Mouse (Mus musculus) neural tube, embryonic 15.5 days (tissue): Measurements from ENCODE around the gene Nde1. TPM values are rescaled to one million over a fixed set of nuclear protein-coding genes. Genes with fewer than 3 reads are reported as not detected.
A peak's percentile ranks its signal among the peaks of the same experiment; 100 is the strongest.

Experiments
- ATAC-seq: fragments of 200-750 bp; cut with Nextera tagmentation; 2 replicates; pipeline ENCODE4 v1.8.0; 2017; ENCODE audit warnings: mild to moderate bottlenecking, moderate TSS enrichment, moderate library complexity; ENCODE audit not compliant: low FRiP score
- H3K27ac ChIP-seq: fragments of 300-500 bp; sonication (generic); replicated peaks from 2 replicates; pipeline ENCODE4 v1.5.1; 2015; ENCODE audit warnings: mild to moderate bottlenecking, inconsistent platforms
- H3K27me3 ChIP-seq: fragments of 300-500 bp; sonication (generic); replicated peaks from 2 replicates; pipeline ENCODE4 v1.6.1; 2015; ENCODE audit warnings: inconsistent platforms
- H3K36me3 ChIP-seq: fragments of 300-500 bp; sonication (generic); 2 replicates; pipeline ENCODE4 v1.6.1; 2015; ENCODE audit warnings: inconsistent platforms
- H3K4me1 ChIP-seq: fragments of 300-500 bp; sonication (generic); 2 replicates; pipeline ENCODE4 v1.6.1; 2015; ENCODE audit warnings: inconsistent platforms
- H3K4me2 ChIP-seq: fragments of 300-500 bp; sonication (generic); 2 replicates; pipeline ENCODE4 v1.6.1; 2015; ENCODE audit warnings: inconsistent platforms, mild to moderate bottlenecking, moderate library complexity
- H3K4me3 ChIP-seq: fragments of 300-500 bp; sonication (generic); replicated peaks from 2 replicates; pipeline ENCODE4 v1.5.1; 2015; ENCODE audit warnings: mild to moderate bottlenecking, inconsistent platforms
- H3K9ac ChIP-seq: fragments of 300-500 bp; sonication (generic); replicated peaks from 2 replicates; pipeline ENCODE4 v1.6.1; 2015; ENCODE audit warnings: mild to moderate bottlenecking, inconsistent platforms
- H3K9me3 ChIP-seq: fragments of 300-500 bp; sonication (generic); replicated peaks from 2 replicates; pipeline ENCODE4 v1.6.1; 2016; ENCODE audit warnings: inconsistent platforms
- WGBS: fragments of 180-500 bp; shearing (Covaris S2); methylation state at CpG from one replicate; pipeline ENCODE4 v1.1.7; 2015; ENCODE audit warnings: mixed read lengths; 5-methylcytosine and 5-hydroxymethylcytosine counted together
- microRNA counts: library from miRNA; unstranded; fragments of <30 nt; microRNA quantifications from one replicate; lab custom pipeline; 2016
- microRNA-seq: library from miRNA; unstranded; fragments of <30 nt; microRNA quantifications from one replicate; pipeline ENCODE4, GENCODE M21; 2017
- polyA plus RNA-seq: library from polyadenylated mRNA; unstranded; fragments of >200 nt; fragmentation: Nextera tagmentation; extraction: Ambion mirVana; gene quantifications from 2 replicates; pipeline ENCODE4 v1.2.1, GENCODE M21; 2015

Nde1 gene
- polyA plus RNA-seq, 1 experiment from 2014 or later: 18.5 TPM

GRCm38 (mm10) chr16:14242059-14242458 is 79.0 kb downstream of the Nde1 start:
- 85% methylated on average over 3 of the region's 3 CpGs for WGBS
- Histone ChIP-seq H3K4me1 (no peaks in the 10 kb centered on the region), H3K4me3 (no peak overlapping the region), H3K4me2 (no peak overlapping the region), H3K36me3 (no peaks in the 10 kb centered on the region), H3K27me3 (no peaks in the 10 kb centered on the region), H3K9ac (no peak overlapping the region), H3K27ac (no peak overlapping the region), H3K9me3 (no peaks in the 10 kb centered on the region)
- ATAC-seq: no peak

MicroRNAs within 50 kb of the gene (microRNA counts, 519-probe panel; counts per million panel counts)
- microRNA mmu-miR-484 (lab: Ali Mortazavi, UCI): 2,799 counts per million, percentile 66 among the panel's probes with 10 or more counts

Small RNA genes lying within 50 kb of the gene (microRNA-seq; reads per million reads assigned to microRNA genes)
- gene Gm27671 (not detected), gene Mir484 (1,556 reads per million, percentile 83 among the genes with 10 or more reads in this experiment)

Other genes with a start within 250 kb of the Nde1 start
- 161 and 186 TPM in 2 replicates for gene 2900011O08Rik, start 176.7 kb upstream of the Nde1 start, polyA plus RNA-seq
- gene Ifitm7, start 176.4 kb upstream of the Nde1 start, polyA plus RNA-seq: 0.66 and 0.74 TPM in 2 replicates
- gene Marf1, start 76 bp downstream of the Nde1 start, polyA plus RNA-seq: 14.6 and 15.9 TPM in 2 replicates
- gene Myh11, start 128.1 kb downstream of the Nde1 start, polyA plus RNA-seq: 0.38 and 19.1 TPM in 2 replicates
- 186 and 202 TPM in 2 replicates for gene Fopnl, start 154.1 kb downstream of the Nde1 start, polyA plus RNA-seq
- 8.8 and 10.1 TPM in 2 replicates for gene Abcc1, start 198.3 kb downstream of the Nde1 start, polyA plus RNA-seq